Mouse (Mus musculus) liver, embryonic 16.5 days (tissue): Measurements from ENCODE around the gene Amz1. TPM values are rescaled to one million over a fixed set of nuclear protein-coding genes. Genes with fewer than 3 reads are reported as not detected.

Experiments used
- ATAC-seq: fragments of 200-750 bp; cut with Nextera tagmentation; 2 replicates; pipeline ENCODE4 v1.8.0; 2017; ENCODE audit warnings: low read depth, mild to moderate bottlenecking, moderate number of reproducible peaks, moderate library complexity
- H3K27ac ChIP-seq: fragments of 300-500 bp; sonication (generic); 2 replicates; pipeline ENCODE4 v1.5.1; 2014; ENCODE audit warnings: mild to moderate bottlenecking, low read length
- H3K27me3 ChIP-seq: fragments of 300-500 bp; sonication (generic); 2 replicates; pipeline ENCODE4 v1.6.1; 2014; ENCODE audit warnings: low read depth, low read length, mixed read lengths; ENCODE audit not compliant: control insufficient read depth, insufficient read depth
- H3K36me3 ChIP-seq: fragments of 300-500 bp; sonication (generic); 2 replicates; pipeline ENCODE4 v1.6.1; 2014; ENCODE audit warnings: mild to moderate bottlenecking; ENCODE audit not compliant: control insufficient read depth, insufficient read depth
- H3K4me1 ChIP-seq: fragments of 300-500 bp; sonication (generic); 2 replicates; pipeline ENCODE4 v1.6.1; 2014; ENCODE audit warnings: low read depth, low read length, mixed read lengths; ENCODE audit not compliant: control insufficient read depth
- H3K4me2 ChIP-seq: fragments of 300-500 bp; sonication (generic); 2 replicates; pipeline ENCODE4 v1.6.1; 2014; ENCODE audit warnings: low read depth, low read length, mixed read lengths
- H3K4me3 ChIP-seq: fragments of 300-500 bp; sonication (generic); 2 replicates; pipeline ENCODE4 v1.5.1; 2014; ENCODE audit warnings: low read depth, mild to moderate bottlenecking, low read length
- H3K9ac ChIP-seq: fragments of 300-500 bp; sonication (generic); 2 replicates; pipeline ENCODE4 v1.6.1; 2014; ENCODE audit warnings: low read depth, low read length
- H3K9me3 ChIP-seq: fragments of 300-500 bp; sonication (generic); replicated peaks from 2 replicates; pipeline ENCODE4 v1.6.1; 2016; ENCODE audit warnings: low read length; ENCODE audit not compliant: control insufficient read depth
- WGBS: fragments of 180-500 bp; shearing (Covaris S2); extraction: QIAGEN DNeasy Blood & Tissue Kit; methylation state at CpG from one replicate; pipeline ENCODE4 v1.1.7; 2014; ENCODE audit not compliant: insufficient replicate concordance; 5-methylcytosine and 5-hydroxymethylcytosine counted together
- polyA plus RNA-seq: library from polyadenylated mRNA; unstranded; fragments of >200 nt; fragmentation: Nextera tagmentation; extraction: Ambion mirVana; gene quantifications from 2 replicates; pipeline ENCODE4 v1.2.1, GENCODE M21; 2015

Amz1 gene
- polyA plus RNA-seq, 1 experiment from 2014 or later: 1.8 TPM

DNA sequence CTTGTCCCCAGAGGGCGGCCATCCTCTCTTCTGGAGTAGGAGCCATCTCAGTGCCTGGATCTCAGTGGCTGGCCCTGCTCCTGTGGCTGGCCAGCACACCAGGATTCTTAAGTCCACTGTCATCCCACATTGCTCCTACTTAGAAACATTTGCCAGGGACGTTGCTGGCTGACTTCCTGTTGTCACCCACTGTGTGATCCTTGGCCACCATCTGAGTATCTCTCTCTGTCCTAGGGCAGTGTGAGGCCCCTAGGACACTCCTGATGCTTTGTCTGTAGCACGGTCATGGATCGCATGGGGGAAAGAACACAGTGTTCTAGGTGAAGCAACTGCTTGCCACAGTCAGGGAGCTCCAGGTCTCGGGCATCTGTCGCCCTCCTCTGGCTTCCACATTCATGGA, 13.6 kb upstream of the Amz1 start:
- H3K27ac ChIP-seq: no peak overlapping the region
- 79% methylated on average over 6 of the region's 6 CpGs for WGBS
- peaks cover 16% of the 10 kb centered on the region for H3K36me3 ChIP-seq
- no peak overlapping the region for H3K4me2 ChIP-seq
- H3K4me1 ChIP-seq: peaks cover 11% of the 10 kb centered on the region
- no peak overlapping the region for H3K4me3 ChIP-seq
- no peak for ATAC-seq
- no peaks in the 10 kb centered on the region for H3K27me3 ChIP-seq
- H3K9ac ChIP-seq: no peak overlapping the region
- no peaks in the 10 kb centered on the region for H3K9me3 ChIP-seq

- H3K4me3 ChIP-seq: no peak overlapping the region
- ATAC-seq: no peak
These were observed 12.9 kb upstream of the Amz1 start for GRCm38 (mm10) chr5:140711040-140711439.

DNA sequence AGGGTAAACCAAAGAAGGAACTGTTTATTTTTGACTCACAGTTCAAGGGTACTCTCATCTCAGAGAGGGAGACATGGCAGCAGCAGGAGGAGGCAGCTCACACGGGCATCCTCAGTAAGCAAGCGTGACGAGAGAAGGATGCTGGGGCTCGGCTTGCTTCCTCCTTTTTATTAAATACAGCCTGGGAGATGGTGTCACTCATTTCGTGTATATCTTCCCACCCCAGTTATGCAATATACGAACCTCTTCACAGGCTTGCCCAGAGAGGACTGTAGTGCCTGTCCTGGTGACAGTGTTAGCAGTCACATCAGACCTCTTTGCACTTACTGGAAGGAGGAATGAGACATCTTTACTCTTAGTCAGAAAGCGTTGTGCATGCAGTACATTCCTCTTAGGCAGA, 3.2 kb upstream of the Amz1 start:
- no peak overlapping the region for H3K9ac ChIP-seq
- ATAC-seq: no peak
- WGBS: 46% methylated on average over 7 of the region's 7 CpGs

More at GRCm38 (mm10) chr5:140711040-140711439, 12.9 kb upstream of the Amz1 start:
- Histone ChIP-seq H3K27me3 (no peaks in the 10 kb centered on the region), H3K9me3 (no peaks in the 10 kb centered on the region), H3K9ac (no peak overlapping the region), H3K27ac (no peak overlapping the region), H3K4me1 (peaks cover 4% of the 10 kb centered on the region), H3K36me3 (peaks cover 16% of the 10 kb centered on the region), H3K4me2 (no peak overlapping the region)
- WGBS: 76% methylated on average over 5 of the region's 5 CpGs

GRCm38 (mm10) chr5:140722121-140722520, 1.8 kb upstream of the Amz1 start:
- Histone ChIP-seq H3K4me3 (no peak overlapping the region), H3K9me3 (no peaks in the 10 kb centered on the region), H3K4me1 (no peaks in the 10 kb centered on the region), H3K36me3 (peaks cover 11% of the 10 kb centered on the region), H3K9ac (no peak overlapping the region), H3K27ac (no peak overlapping the region), H3K4me2 (no peak overlapping the region), H3K27me3 (no peaks in the 10 kb centered on the region)
- ATAC-seq: no peak
- 58% methylated on average over 3 of the region's 3 CpGs for WGBS

More for the DNA sequence above, 3.2 kb upstream of the Amz1 start:
- H3K4me2 ChIP-seq: no peak overlapping the region
- no peaks in the 10 kb centered on the region for H3K4me1 ChIP-seq
- H3K27ac ChIP-seq: no peak overlapping the region
- H3K36me3 ChIP-seq: peaks cover 11% of the 10 kb centered on the region
- H3K27me3 ChIP-seq: no peaks in the 10 kb centered on the region
- H3K4me3 ChIP-seq: no peak overlapping the region
- no peaks in the 10 kb centered on the region for H3K9me3 ChIP-seq

DNA sequence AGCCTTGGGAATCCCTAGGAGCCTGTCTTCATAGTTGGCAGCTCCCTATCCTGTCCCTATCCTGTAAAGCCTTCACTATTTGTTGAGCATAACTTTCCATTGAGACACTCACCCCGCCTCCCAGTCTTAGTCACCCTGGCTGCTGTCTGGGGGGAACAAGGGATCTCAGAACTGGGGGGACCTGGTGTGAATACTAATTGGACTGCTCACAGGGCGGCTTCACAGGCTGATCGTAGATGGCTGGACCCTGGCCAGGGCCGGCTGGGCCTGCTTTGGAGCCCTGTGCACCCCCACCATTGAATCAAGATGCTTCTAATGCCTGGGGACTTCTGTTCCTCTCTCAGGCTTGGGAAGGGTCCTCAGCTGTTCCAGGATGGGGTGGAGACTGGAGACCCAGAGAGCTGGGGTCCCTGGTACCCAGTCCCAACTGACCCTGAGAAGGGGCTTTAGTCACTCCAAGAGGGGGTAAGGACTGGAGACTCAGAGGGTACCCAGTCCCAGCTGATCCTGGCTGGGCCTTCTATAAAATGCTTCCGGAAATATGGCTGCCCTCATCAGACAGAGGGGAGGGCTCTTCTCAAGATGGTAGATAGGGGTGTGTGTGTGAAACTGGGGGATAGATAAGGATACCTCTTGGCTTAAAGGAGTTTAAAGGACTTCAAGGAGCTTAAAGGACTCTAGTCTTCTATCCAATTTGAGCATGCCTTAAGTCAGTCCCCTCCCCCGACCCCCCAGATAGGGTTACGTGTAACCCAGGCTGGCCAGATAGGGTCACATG, 2.3 kb downstream of the Amz1 start:
- no peaks in the 10 kb centered on the region for H3K36me3 ChIP-seq
- ATAC-seq: no peak

DNA sequence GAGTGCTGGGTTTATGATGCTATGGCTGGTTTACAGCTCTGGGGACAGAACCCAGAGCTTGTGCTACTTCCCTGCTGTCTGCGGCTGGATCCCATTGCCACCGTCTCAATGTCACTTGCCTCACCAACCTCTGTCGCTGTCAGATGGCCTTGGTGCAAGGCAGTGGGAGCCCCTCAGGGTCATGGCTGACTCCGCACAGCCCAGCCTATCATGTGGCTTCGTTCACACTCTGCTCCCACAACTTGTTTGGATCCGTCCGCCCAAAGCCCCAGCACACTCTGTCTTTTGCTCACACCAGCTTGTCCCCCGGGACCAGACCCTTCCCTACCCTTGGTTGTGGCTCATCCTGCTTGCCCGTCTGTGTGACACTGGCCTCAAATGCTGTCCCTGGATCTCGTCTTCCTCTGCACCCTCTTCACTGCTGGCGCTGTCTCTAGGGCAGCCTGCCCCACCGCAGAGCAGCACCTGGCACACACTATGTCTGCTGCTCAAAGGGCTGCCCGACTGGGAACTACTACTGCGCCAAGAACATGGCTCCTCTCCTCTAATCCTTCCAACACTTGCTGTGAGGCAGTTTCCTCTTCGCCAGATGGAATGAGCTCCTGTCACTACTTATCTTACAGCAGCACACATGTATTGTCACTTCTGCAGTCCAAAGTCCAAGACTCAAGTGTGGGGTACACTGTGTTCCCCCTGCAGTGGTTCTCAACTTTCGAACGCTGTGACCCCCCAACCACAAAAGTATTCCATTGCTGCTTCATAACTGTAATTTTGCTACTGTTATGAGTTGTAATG, 3.2 kb downstream of the Amz1 start:
- WGBS: 57% methylated on average over 17 of the region's 17 CpGs
- Histone ChIP-seq H3K36me3 (no peaks in the 10 kb centered on the region), H3K9ac (no peak overlapping the region), H3K27me3 (no peaks in the 10 kb centered on the region), H3K27ac (no peak overlapping the region), H3K4me1 (no peaks in the 10 kb centered on the region), H3K9me3 (no peaks in the 10 kb centered on the region), H3K4me3 (no peak overlapping the region), H3K4me2 (no peak overlapping the region)
- no peak for ATAC-seq

More for the DNA sequence above, 2.3 kb downstream of the Amz1 start:
- H3K9ac ChIP-seq: no peak overlapping the region
- H3K4me2 ChIP-seq: no peak overlapping the region
- no peaks in the 10 kb centered on the region for H3K4me1 ChIP-seq
- H3K27ac ChIP-seq: no peak overlapping the region
- H3K4me3 ChIP-seq: no peak overlapping the region
- 66% methylated on average over 7 of the region's 7 CpGs for WGBS
- no peaks in the 10 kb centered on the region for H3K27me3 ChIP-seq
- H3K9me3 ChIP-seq: no peaks in the 10 kb centered on the region

- Histone ChIP-seq H3K27ac (no peak overlapping the region; the same call in 1 of the 2 replicates), H3K27me3 (peaks cover 16% of the 10 kb centered on the region), H3K4me2 (no peak overlapping the region), H3K9ac (no peak overlapping the region), H3K4me1 (peaks cover 5% of the 10 kb centered on the region), H3K36me3 (no peaks in the 10 kb centered on the region), H3K4me3 (no peak overlapping the region), H3K9me3 (no peaks in the 10 kb centered on the region)
- ATAC-seq: no peak
- 38% methylated on average over 11 of the region's 11 CpGs for WGBS
These were observed 7.3 kb downstream of the Amz1 start for GRCm38 (mm10) chr5:140731040-140731797.

- H3K9ac ChIP-seq: no peak overlapping the region
- 42% methylated on average over 4 of the region's 4 CpGs for WGBS
- H3K9me3 ChIP-seq: no peaks in the 10 kb centered on the region
- no peaks in the 10 kb centered on the region for H3K36me3 ChIP-seq
- H3K4me2 ChIP-seq: no peak overlapping the region
- peaks cover 5% of the 10 kb centered on the region for H3K4me1 ChIP-seq
- no peak overlapping the region for H3K4me3 ChIP-seq
- peaks cover 26% of the 10 kb centered on the region for H3K27me3 ChIP-seq
- no peak for ATAC-seq
- no peak overlapping the region for H3K27ac ChIP-seq
These were observed 8.3 kb downstream of the Amz1 start for GRCm38 (mm10) chr5:140732195-140732594.
